Mouse (Mus musculus) CH12.LX (cell line): Measurements from ENCODE around the gene Sgms1. TPM values are rescaled to one million over a fixed set of nuclear protein-coding genes. Genes with fewer than 3 reads are reported as not detected.

Source experiments
- DNase-seq: peaks from one replicate; pipeline ENCODE4 v3.0.0-alpha.2; 2013; ENCODE audit errors: extremely low read depth
- H3K27ac ChIP-seq: 2 replicates; pipeline ENCODE4 v1.5.1; 2012; ENCODE audit warnings: low read depth, mild to moderate bottlenecking, control low read depth, moderate library complexity; ENCODE audit not compliant: insufficient read depth
- H3K27me3 ChIP-seq: replicated peaks from 2 replicates; pipeline ENCODE3; 2012; ENCODE audit warnings: inconsistent platforms
- H3K36me3 ChIP-seq, 2 experiments: replicated peaks in 1 of 2; 2 replicates each; pipeline versions ENCODE3 to v1.6.1; 2012; ENCODE audit warnings: inconsistent platforms in 1 of 2, low read length in 1 of 2, mild to moderate bottlenecking in 1 of 2, mixed read lengths in 1 of 2, moderate library complexity in 1 of 2; ENCODE audit not compliant: control insufficient read depth in 1 of 2, insufficient read depth in 1 of 2
- H3K4me1 ChIP-seq, 2 experiments: 2 replicates each; pipeline ENCODE4 v1.6.1; 2012; ENCODE audit warnings: inconsistent platforms in 1 of 2, moderate library complexity in 1 of 2; ENCODE audit not compliant: insufficient read depth in 2 of 2, control insufficient read depth in 1 of 2
- H3K4me2 ChIP-seq: 2 replicates; pipeline ENCODE4 v1.6.1; 2012; ENCODE audit warnings: low read depth, mild to moderate bottlenecking, control low read depth; ENCODE audit not compliant: poor library complexity, insufficient read depth, severe bottlenecking
- H3K4me3 ChIP-seq, 3 experiments: fragments of 150-350 bp in 1 of 3; sonication (generic) in 1 of 3; replicated peaks in 1 of 3; 2 replicates each; pipeline versions ENCODE3 to v1.5.1; 2011 to 2012; ENCODE audit warnings: low read depth in 2 of 3, low read length in 2 of 3, mild to moderate bottlenecking in 2 of 3, moderate library complexity in 2 of 3, control low read depth in 1 of 3, improper control_type of control experiment in 1 of 3, inconsistent platforms in 1 of 3, mixed read lengths in 1 of 3; ENCODE audit not compliant: poor library complexity in 1 of 3
- H3K79me2 ChIP-seq: replicated peaks from 2 replicates; pipeline ENCODE4 v1.6.1; 2012; ENCODE audit warnings: mild to moderate bottlenecking, moderate library complexity; ENCODE audit not compliant: control insufficient read depth, poor library complexity, insufficient read depth, severe bottlenecking; ENCODE audit errors: extremely low read depth
- H3K9ac ChIP-seq: 2 replicates; pipeline ENCODE4 v1.6.1; 2012; ENCODE audit warnings: low read depth, mild to moderate bottlenecking, control low read depth, moderate library complexity; ENCODE audit not compliant: insufficient read depth
- H3K9me3 ChIP-seq: replicated peaks from 2 replicates; pipeline ENCODE3; 2012; ENCODE audit warnings: low read length, inconsistent platforms, mixed read lengths
- BHLHE40 ChIP-seq: IDR thresholded peaks from 2 replicates; pipeline ENCODE4 v1.6.1; 2011; ENCODE audit warnings: mild to moderate bottlenecking, low read depth, low read length, improper control_type of control experiment
- E2F4 ChIP-seq: IDR thresholded peaks from 2 replicates; pipeline ENCODE4 v1.6.1; 2011; ENCODE audit warnings: low read depth, low read length, improper control_type of control experiment; ENCODE audit not compliant: insufficient replicate concordance
- ETS1 ChIP-seq: conservative IDR thresholded peaks from 2 replicates; pipeline ENCODE4 v1.6.1; 2012; ENCODE audit warnings: low read depth, mild to moderate bottlenecking, inconsistent platforms, low read length, improper control_type of control experiment, moderate library complexity
- HCFC1 ChIP-seq: IDR thresholded peaks from 2 replicates; pipeline ENCODE4 v1.6.1; 2012; ENCODE audit warnings: low read depth, mild to moderate bottlenecking, inconsistent platforms, low read length, improper control_type of control experiment
- IRF4 ChIP-seq: IDR thresholded peaks from 2 replicates; pipeline ENCODE4 v1.6.1; 2014; ENCODE audit warnings: low read depth, mild to moderate bottlenecking, inconsistent platforms, low read length, improper control_type of control experiment
- JUND ChIP-seq: conservative IDR thresholded peaks from 2 replicates; pipeline ENCODE4 v1.6.1; 2011; ENCODE audit warnings: low read depth, low read length, improper control_type of control experiment
- MAX ChIP-seq: IDR thresholded peaks from 2 replicates; pipeline ENCODE4 v1.6.1; 2011; ENCODE audit warnings: low read length, improper control_type of control experiment
- MAZ ChIP-seq: IDR thresholded peaks from 2 replicates; pipeline ENCODE4 v1.6.1; 2012; ENCODE audit warnings: low read depth, mild to moderate bottlenecking, inconsistent platforms, low read length, improper control_type of control experiment, moderate library complexity
- MXI1 ChIP-seq: IDR thresholded peaks from 2 replicates; pipeline ENCODE4 v1.6.1; 2011; ENCODE audit warnings: mild to moderate bottlenecking, low read depth, low read length, improper control_type of control experiment
- NELFE ChIP-seq: IDR thresholded peaks from 2 replicates; pipeline ENCODE4 v1.6.1; 2011; ENCODE audit warnings: low read depth, low read length, improper control_type of control experiment
- NRF1 ChIP-seq: IDR thresholded peaks from 2 replicates; pipeline ENCODE4 v1.6.1; 2014; ENCODE audit warnings: low read depth, mild to moderate bottlenecking, inconsistent platforms, low read length, improper control_type of control experiment, moderate library complexity
- PAX5 ChIP-seq: IDR thresholded peaks from 2 replicates; pipeline ENCODE4 v1.6.1; 2012; ENCODE audit warnings: low read length, inconsistent platforms, mixed read lengths
- POLR2A ChIP-seq: IDR thresholded peaks from 2 replicates; pipeline ENCODE4 v1.6.1; 2011; ENCODE audit warnings: low read depth, mild to moderate bottlenecking, improper control_type of control experiment, low read length
- RAD21 ChIP-seq: IDR thresholded peaks from 2 replicates; pipeline ENCODE4 v1.6.1; 2011; ENCODE audit warnings: low read depth, mild to moderate bottlenecking, low read length, improper control_type of control experiment, moderate library complexity
- RCOR1 ChIP-seq: conservative IDR thresholded peaks from 2 replicates; pipeline ENCODE4 v1.6.1; 2012; ENCODE audit warnings: low read depth, mild to moderate bottlenecking, inconsistent platforms, low read length, improper control_type of control experiment
- SIN3A ChIP-seq: IDR thresholded peaks from 2 replicates; pipeline ENCODE4 v1.6.1; 2012; ENCODE audit warnings: low read length, improper control_type of control experiment, inconsistent platforms
- USF1 ChIP-seq: IDR thresholded peaks from 2 replicates; pipeline ENCODE4 v1.6.1; 2014; ENCODE audit warnings: low read depth, mild to moderate bottlenecking, inconsistent platforms, low read length, improper control_type of control experiment
- USF2 ChIP-seq: conservative IDR thresholded peaks from 2 replicates; pipeline ENCODE4 v1.6.1; 2011; ENCODE audit warnings: low read depth, low read length, improper control_type of control experiment
- ZMIZ1 ChIP-seq: IDR thresholded peaks from 2 replicates; pipeline ENCODE4 v1.6.1; 2012; ENCODE audit warnings: low read depth, mild to moderate bottlenecking, inconsistent platforms, low read length, improper control_type of control experiment
- ZNF384 ChIP-seq: IDR thresholded peaks from 2 replicates; pipeline ENCODE4 v1.6.1; 2012; ENCODE audit warnings: low read depth, low read length, improper control_type of control experiment, inconsistent platforms
- dilution Hi-C: fragments of 300-500 bp; cut with MboI; formaldehyde crosslinking; loops from 2 replicates; pipeline ENCODE4 v1.14.3; 2020; ENCODE audit warnings: low sequenced_read_pairs; ENCODE audit not compliant: extremely low pct_unique_long_range_greater_than_20kb, extremely low pct_ligation_motif_present
- in situ Hi-C: fragments of 300-500 bp; cut with MboI; formaldehyde crosslinking; loops from 3 replicates; pipeline ENCODE4 v1.14.3; 2019; ENCODE audit warnings: low sequenced_read_pairs, low pct_ligation_motif_present, low pct_unique_long_range_greater_than_20kb, mixed read lengths
- polyA plus RNA-seq: library from polyadenylated mRNA; unstranded; fragments of >175 nt; gene quantifications from 2 replicates; pipeline ENCODE4 v1.2.1, GENCODE M21; 2012; ENCODE audit warnings: low read depth; ENCODE audit not compliant: insufficient read length
- total RNA-seq, 2 experiments: library from RNA; depleted of rRNA; stranded (reverse); fragments of 300-350 nt in 1 of 2; fragments of >200 nt in 1 of 2; gene quantifications; 2 replicates each; pipeline ENCODE4 v1.2.3; 2012 to 2014

The Sgms1 gene
- total and polyA plus RNA-seq, 3 experiments, result 1.4 to 1.8 (median 1.8) TPM

DNA sequence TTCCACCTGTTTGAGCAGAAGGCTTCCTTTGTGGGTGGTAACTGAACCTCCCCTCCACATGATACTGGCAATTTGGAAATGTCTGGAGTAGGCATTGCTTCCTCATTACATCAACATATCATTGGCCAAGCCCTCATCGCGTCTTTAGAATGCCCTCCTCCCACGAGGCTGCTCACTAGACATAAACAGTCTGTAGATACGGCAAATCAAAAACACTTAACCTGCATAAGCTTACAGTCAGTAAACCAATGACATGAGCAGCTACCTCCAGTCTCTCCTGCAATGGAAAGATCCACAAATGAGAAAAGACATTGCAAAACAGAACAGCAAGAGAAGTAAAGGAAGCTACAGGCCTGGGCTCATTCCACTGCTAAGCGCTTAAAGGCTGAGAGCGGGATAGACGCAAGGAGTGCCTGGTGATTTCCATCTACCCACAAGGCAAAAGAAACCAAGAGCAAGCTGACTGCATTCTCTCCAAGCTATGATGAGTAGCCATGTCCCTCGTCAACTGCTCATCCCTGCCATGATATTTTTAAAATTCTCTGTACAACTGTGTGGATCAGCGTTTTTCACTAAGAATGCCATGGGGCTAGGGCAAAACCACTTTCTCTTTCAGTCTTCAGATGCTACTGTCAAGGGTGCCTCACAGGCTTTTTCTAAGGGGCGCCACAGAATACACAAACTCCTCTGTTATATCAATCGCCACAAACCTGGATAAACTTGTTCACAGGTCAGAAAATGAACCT is 117.9 kb downstream of the Sgms1 start:
- DNase-seq, result no peak
- H3K9ac ChIP-seq, result peak overlapping the region; percentile 46; the same call in 1 of the 2 replicates
- H3K9me3 ChIP-seq, result no peaks in the 10 kb centered on the region
- H3K4me3 ChIP-seq, result no peak overlapping the region
- H3K36me3 ChIP-seq, result no peaks in the 10 kb centered on the region
- H3K27ac ChIP-seq, result no peak overlapping the region
- TF ChIP-seq ZMIZ1 (no peak), BHLHE40 (0 out of 2 replicates have a peak, but pooled peaks have one; percentile 12)
- dilution Hi-C loops (no loop called here), in situ Hi-C loops (no loop called here)
- no peaks in the 10 kb centered on the region for H3K79me2 ChIP-seq
- H3K4me2 ChIP-seq, result peak overlapping the region; percentile 63
- peaks cover 37 to 55% of the 10 kb centered on the region in 2 experiments for H3K4me1 ChIP-seq
- H3K27me3 ChIP-seq, result no peaks in the 10 kb centered on the region

DNA sequence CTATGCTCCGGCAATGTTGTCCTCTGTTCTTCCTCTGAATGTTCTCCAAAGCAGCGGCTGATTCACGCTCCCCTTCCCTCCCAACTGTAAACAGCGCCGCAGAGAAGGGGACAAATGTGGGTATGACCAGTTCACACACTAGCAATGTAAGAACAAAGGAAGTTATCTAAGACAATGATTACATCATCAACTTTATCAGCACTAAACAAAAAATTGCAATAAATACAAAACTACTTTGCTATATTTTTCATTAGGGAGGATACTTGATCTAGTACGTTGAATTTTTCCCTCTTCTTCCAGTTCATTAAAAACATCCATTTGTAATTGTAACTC is 119.7 kb downstream of the Sgms1 start:
- dilution Hi-C loops, result no loop called here
- H3K4me3 ChIP-seq, result no peak overlapping the region
- no peak for DNase-seq
- no peaks in the 10 kb centered on the region for H3K79me2 ChIP-seq
- no peak overlapping the region for H3K27ac ChIP-seq
- H3K27me3 ChIP-seq, result no peaks in the 10 kb centered on the region
- no peak for TF ChIP-seq BHLHE40
- TF ChIP-seq RCOR1, result no peak
- H3K9me3 ChIP-seq, result no peaks in the 10 kb centered on the region
- in situ Hi-C loops, result no loop called here
- no peak overlapping the region for H3K4me2 ChIP-seq
- no peak overlapping the region for H3K9ac ChIP-seq
- H3K36me3 ChIP-seq, result no peaks in the 10 kb centered on the region
- H3K4me1 ChIP-seq, result peaks cover 35 to 51% of the 10 kb centered on the region in 2 experiments

DNA sequence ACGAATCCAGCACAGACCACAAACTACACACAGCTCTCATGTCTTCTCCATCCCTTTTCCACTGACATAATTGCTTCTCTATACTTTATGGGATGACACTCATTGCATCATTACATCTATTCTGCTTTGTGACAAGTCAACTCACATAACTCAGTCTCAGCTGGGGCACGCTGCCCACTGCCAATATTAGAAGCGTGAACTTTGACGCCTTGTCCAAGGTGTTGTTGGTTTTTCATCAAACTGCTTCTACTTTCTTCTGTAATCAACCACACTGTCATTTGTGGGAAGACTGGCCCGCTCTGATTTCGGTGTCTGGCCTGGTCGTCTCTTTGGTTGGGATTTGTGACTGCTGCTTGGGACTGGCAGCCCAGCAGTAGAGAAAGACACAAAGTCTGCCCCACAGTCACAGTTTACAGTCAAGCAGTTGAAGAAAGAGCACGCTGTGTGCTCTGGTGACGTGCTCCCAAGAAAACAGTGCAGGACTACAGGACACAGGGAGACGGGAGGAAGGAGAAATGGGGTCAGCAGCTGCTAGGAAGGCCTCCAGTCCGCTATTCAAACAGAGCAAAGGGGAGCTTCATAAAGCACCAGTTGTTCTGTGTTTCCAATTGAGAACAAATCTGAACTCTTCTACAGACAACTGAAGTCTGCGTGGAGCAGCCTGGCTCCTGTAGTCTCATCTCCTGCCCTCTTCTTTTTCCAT is 120.2 kb downstream of the Sgms1 start:
- dilution Hi-C loops, result no loop called here
- peaks cover 30 to 47% of the 10 kb centered on the region in 2 experiments for H3K4me1 ChIP-seq

More for the DNA sequence above, 120.2 kb downstream of the Sgms1 start:
- in situ Hi-C loops, result no loop called here
- Histone ChIP-seq H3K27me3 (no peaks in the 10 kb centered on the region), H3K4me2 (no peak overlapping the region), H3K4me3 (no peak overlapping the region), H3K36me3 (no peaks in the 10 kb centered on the region), H3K9me3 (no peaks in the 10 kb centered on the region), H3K79me2 (no peaks in the 10 kb centered on the region), H3K9ac (no peak overlapping the region), H3K27ac (no peak overlapping the region)
- DNase-seq, result no peak
- no peak for TF ChIP-seq POLR2A
- no peak for TF ChIP-seq MXI1
- TF ChIP-seq NRF1, result no peak
- TF ChIP-seq RAD21, result no peak
- no peak for TF ChIP-seq SIN3A
- no peak for TF ChIP-seq ZNF384
- TF ChIP-seq USF1, result no peak
- TF ChIP-seq PAX5, result no peak
- TF ChIP-seq NELFE, result no peak
- TF ChIP-seq RCOR1, result no peak
- no peak for TF ChIP-seq HCFC1
- no peak for TF ChIP-seq E2F4
- no peak for TF ChIP-seq MAZ
- no peak for TF ChIP-seq ETS1
- TF ChIP-seq JUND, result no peak
- no peak for TF ChIP-seq USF2
- no peak for TF ChIP-seq IRF4
- TF ChIP-seq MAX, result no peak
